Mouse (Mus musculus): ENCODE data around the gene Eef2. TPM values are rescaled to one million over a fixed set of nuclear protein-coding genes. Genes with fewer than 3 reads are reported as not detected.

Eef2 gene
- polyA plus RNA-seq, 1 experiment from 2014 or later = 637 TPM

- peaks cover 27% of the 10 kb centered on the region for H3K36me3 ChIP-seq
- no peaks in the 10 kb centered on the region for H3K9me3 ChIP-seq
- H3K4me2 ChIP-seq (replicated peaks) = no peak overlapping the region
- no peak overlapping the region for H3K4me3 ChIP-seq
- H3K27ac ChIP-seq (replicated peaks) = no peak overlapping the region
- H3K4me1 ChIP-seq = peaks cover 18% of the 10 kb centered on the region
- no peak for ATAC-seq (replicated peaks)
- whole genome bisulfite sequencing = 81% methylated on average over 26 of the region's 26 CpGs
- peaks cover 11% of the 10 kb centered on the region; the same call in 1 of the 2 replicates for H3K27me3 ChIP-seq
- no peak overlapping the region for H3K9ac ChIP-seq (replicated peaks)
Measured at GRCm38 (mm10) chr10:81189821-81190220, 13.4 kb downstream of the Eef2 start.

- Histone ChIP-seq H3K36me3 (peaks cover 23% of the 10 kb centered on the region), H3K27me3 (peaks cover 16% of the 10 kb centered on the region; the same call in 1 of the 2 replicates), H3K9ac (replicated peaks) (no peak overlapping the region), H3K4me1 (peaks cover 18% of the 10 kb centered on the region), H3K4me2 (replicated peaks) (no peak overlapping the region), H3K27ac (replicated peaks) (no peak overlapping the region), H3K9me3 (no peaks in the 10 kb centered on the region), H3K4me3 (no peak overlapping the region)
- ATAC-seq (replicated peaks) = no peak
- WGBS = 67% methylated on average over 31 of the region's 31 CpGs
Measured at GRCm38 (mm10) chr10:81190236-81190911, 13.9 kb downstream of the Eef2 start.

GRCm38 (mm10) chr10:81190912-81191321, 14.5 kb downstream of the Eef2 start:
- no peak overlapping the region for H3K27ac ChIP-seq (replicated peaks)
- H3K27me3 ChIP-seq = peaks cover 22% of the 10 kb centered on the region; the same call in 1 of the 2 replicates
- WGBS = 78% methylated on average over 6 of the region's 6 CpGs

DNA sequence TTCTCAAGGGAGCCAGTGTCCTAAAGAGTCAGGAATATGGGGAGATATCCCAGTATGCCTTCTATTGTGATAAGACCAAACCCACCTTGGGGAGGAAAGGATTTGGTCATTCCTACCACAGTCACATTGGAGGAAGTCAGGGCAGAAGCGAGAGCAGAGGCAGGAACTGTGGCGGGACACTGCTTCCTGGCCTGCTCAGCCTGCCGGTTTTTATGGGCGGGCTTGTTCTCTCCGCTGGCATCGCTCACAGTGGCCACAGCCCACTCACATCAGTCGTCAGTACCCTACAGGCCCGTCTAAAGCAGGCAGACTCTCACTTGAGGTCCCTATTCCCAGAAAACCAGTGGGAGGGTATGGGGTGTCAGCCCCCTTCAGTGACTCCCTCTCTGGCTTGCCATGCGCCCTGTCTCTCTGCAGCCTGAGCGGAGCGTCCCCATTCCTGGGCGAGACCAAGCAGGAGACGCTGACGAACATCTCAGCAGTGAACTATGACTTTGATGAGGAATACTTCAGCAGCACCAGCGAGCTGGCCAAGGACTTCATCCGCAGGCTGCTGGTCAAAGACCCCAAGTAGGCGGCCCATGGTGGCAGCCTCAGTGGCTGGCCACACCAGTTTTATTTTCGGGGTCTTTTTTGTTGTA, 15.0 kb downstream of the Eef2 start:
- H3K4me2 ChIP-seq (replicated peaks) = peak overlapping the region; percentile 90
- H3K36me3 ChIP-seq = peaks cover 22% of the 10 kb centered on the region
- ATAC-seq (replicated peaks) = no peak
- H3K27ac ChIP-seq (replicated peaks) = peak overlapping the region; percentile 97
- H3K4me1 ChIP-seq = peaks cover 18% of the 10 kb centered on the region
- 87% methylated on average over 18 of the region's 18 CpGs for WGBS
- H3K9ac ChIP-seq (replicated peaks) = no peak overlapping the region
- H3K27me3 ChIP-seq = peaks cover 27% of the 10 kb centered on the region; the same call in 1 of the 2 replicates
- H3K4me3 ChIP-seq = no peak overlapping the region
- no peaks in the 10 kb centered on the region for H3K9me3 ChIP-seq

More at GRCm38 (mm10) chr10:81190912-81191321, 14.5 kb downstream of the Eef2 start:
- H3K4me3 ChIP-seq = no peak overlapping the region
- H3K9ac ChIP-seq (replicated peaks) = no peak overlapping the region
- no peak overlapping the region for H3K4me2 ChIP-seq (replicated peaks)
- H3K9me3 ChIP-seq = no peaks in the 10 kb centered on the region
- peaks cover 18% of the 10 kb centered on the region for H3K4me1 ChIP-seq
- H3K36me3 ChIP-seq = peaks cover 23% of the 10 kb centered on the region
- ATAC-seq (replicated peaks) = no peak

DNA sequence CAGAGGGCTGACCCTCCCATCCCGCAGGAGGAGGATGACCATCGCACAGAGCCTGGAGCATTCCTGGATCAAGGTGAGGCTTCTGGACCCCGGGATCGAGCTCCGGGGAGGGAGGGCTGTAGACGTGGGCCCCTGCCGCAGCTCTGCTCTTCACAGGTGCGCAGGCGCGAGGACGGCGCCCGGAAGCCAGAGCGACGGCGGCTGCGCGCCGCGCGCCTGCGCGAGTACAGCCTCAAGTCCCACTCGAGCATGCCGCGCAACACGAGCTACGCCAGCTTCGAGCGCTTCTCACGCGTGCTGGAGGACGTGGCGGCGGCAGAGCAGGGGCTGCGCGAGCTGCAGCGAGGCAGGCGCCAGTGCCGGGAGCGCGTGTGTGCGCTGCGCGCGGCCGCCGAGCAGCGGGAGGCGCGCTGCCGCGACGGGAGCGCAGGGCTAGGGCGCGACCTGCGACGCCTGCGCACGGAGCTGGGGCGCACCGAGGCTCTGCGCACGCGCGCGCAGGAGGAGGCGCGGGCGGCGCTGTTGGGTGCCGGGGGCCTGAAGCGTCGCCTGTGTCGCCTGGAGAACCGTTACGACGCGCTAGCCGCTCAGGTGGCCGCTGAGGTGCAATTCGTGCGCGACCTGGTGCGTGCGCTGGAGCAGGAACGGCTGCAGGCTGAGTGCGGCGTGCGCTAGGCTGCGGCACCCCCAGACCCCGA, 16.0 kb downstream of the Eef2 start:
- WGBS = under 1% methylated on average over 89 of the region's 93 CpGs
- peak overlapping the region; percentile 71 for H3K4me3 ChIP-seq
- peaks cover 18% of the 10 kb centered on the region for H3K36me3 ChIP-seq

GRCm38 (mm10) chr10:81192968-81193501, 16.6 kb downstream of the Eef2 start:
- 2% methylated on average over 19 of the region's 19 CpGs for WGBS
- peak overlapping the region; percentile 97 for H3K27ac ChIP-seq (replicated peaks)
- H3K9me3 ChIP-seq = no peaks in the 10 kb centered on the region
- H3K4me3 ChIP-seq = peak overlapping the region; percentile 71
- H3K4me1 ChIP-seq = peaks cover 18% of the 10 kb centered on the region
- peak overlapping the region; percentile 77 for H3K9ac ChIP-seq (replicated peaks)
- peaks cover 18% of the 10 kb centered on the region for H3K36me3 ChIP-seq
- H3K27me3 ChIP-seq = peaks cover 35% of the 10 kb centered on the region; the same call in 1 of the 2 replicates
- ATAC-seq (replicated peaks) = peak; percentile 61
- peak overlapping the region; percentile 90 for H3K4me2 ChIP-seq (replicated peaks)

More for the DNA sequence above, 16.0 kb downstream of the Eef2 start:
- peak; percentile 90 for ATAC-seq (replicated peaks)
- peaks cover 18% of the 10 kb centered on the region for H3K4me1 ChIP-seq
- H3K4me2 ChIP-seq (replicated peaks) = peak overlapping the region; percentile 90
- peak overlapping the region; percentile 77 for H3K9ac ChIP-seq (replicated peaks)
- H3K9me3 ChIP-seq = no peaks in the 10 kb centered on the region
- peak overlapping the region; percentile 97 for H3K27ac ChIP-seq (replicated peaks)
- peaks cover 35% of the 10 kb centered on the region; the same call in 1 of the 2 replicates for H3K27me3 ChIP-seq

DNA sequence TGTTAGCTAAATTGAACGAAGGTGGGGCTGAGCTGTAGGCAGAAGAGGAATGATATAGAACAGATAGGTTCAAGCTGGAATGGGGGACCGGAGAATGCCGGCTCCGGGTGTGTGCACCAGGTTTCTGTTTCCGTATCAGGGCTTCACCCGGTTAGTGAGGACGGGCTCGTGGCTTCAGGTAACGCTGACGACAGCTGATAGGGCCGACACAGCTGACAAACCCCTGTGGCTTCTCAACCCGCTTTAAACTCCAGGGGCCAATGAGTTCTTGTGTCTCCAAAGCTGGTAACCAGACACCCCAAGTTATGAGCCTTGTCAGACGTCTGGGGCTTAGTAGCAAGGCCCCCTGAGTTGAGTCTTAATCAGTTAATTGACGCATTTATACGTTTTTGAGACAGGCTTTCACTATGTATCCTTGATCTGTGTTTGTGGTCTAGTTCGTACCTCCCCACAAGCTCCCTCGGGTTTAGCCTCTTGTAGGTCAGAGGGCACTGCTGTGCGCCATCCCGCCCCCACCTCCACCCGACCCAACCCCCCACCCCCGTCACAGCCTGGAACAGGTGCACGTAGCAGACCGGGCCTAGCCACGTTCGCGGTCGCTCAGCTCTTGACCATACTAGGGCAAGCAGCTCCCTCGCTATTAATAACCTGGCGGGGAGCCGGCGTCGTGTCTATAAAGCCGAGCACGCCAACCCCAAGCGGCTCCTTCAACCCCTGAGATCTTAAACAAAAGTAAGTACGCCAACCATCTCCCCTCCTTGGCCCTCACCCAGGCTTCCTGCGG, 17.8 kb downstream of the Eef2 start:
- peaks cover 18% of the 10 kb centered on the region for H3K36me3 ChIP-seq
- no peak overlapping the region for H3K4me2 ChIP-seq (replicated peaks)
- 13% methylated on average over 37 of the region's 37 CpGs for WGBS
- H3K27ac ChIP-seq (replicated peaks) = no peak overlapping the region
- H3K9ac ChIP-seq (replicated peaks) = no peak overlapping the region
- ATAC-seq (replicated peaks) = no peak
- H3K4me3 ChIP-seq = no peak overlapping the region
- H3K4me1 ChIP-seq = peaks cover 18% of the 10 kb centered on the region
- H3K9me3 ChIP-seq = no peaks in the 10 kb centered on the region
- peaks cover 35% of the 10 kb centered on the region; the same call in 1 of the 2 replicates for H3K27me3 ChIP-seq

GRCm38 (mm10) chr10:81195300-81195699, 18.9 kb downstream of the Eef2 start:
- Histone ChIP-seq H3K36me3 (peaks cover 10% of the 10 kb centered on the region), H3K4me3 (no peak overlapping the region), H3K9me3 (no peaks in the 10 kb centered on the region), H3K4me1 (peaks cover 18% of the 10 kb centered on the region), H3K9ac (replicated peaks) (no peak overlapping the region), H3K4me2 (replicated peaks) (no peak overlapping the region), H3K27me3 (peaks cover 35% of the 10 kb centered on the region; the same call in 1 of the 2 replicates), H3K27ac (replicated peaks) (no peak overlapping the region)
- no peak for ATAC-seq (replicated peaks)
- WGBS = 68% methylated on average over 4 of the region's 4 CpGs

- no peak overlapping the region for H3K4me2 ChIP-seq (replicated peaks)
- no peaks in the 10 kb centered on the region for H3K36me3 ChIP-seq
- WGBS = 71% methylated on average over 11 of the region's 11 CpGs
- no peak overlapping the region for H3K9ac ChIP-seq (replicated peaks)
- H3K27me3 ChIP-seq = peaks cover 35% of the 10 kb centered on the region; the same call in 1 of the 2 replicates
- no peak overlapping the region for H3K4me3 ChIP-seq
- no peak overlapping the region for H3K27ac ChIP-seq (replicated peaks)
- peaks cover 18% of the 10 kb centered on the region for H3K4me1 ChIP-seq
- H3K9me3 ChIP-seq = no peaks in the 10 kb centered on the region
- no peak for ATAC-seq (replicated peaks)
Measured at GRCm38 (mm10) chr10:81196470-81197065, 20.1 kb downstream of the Eef2 start.

GRCm38 (mm10) chr10:81197305-81197704, 20.9 kb downstream of the Eef2 start:
- H3K36me3 ChIP-seq = no peaks in the 10 kb centered on the region
- peaks cover 35% of the 10 kb centered on the region; the same call in 1 of the 2 replicates for H3K27me3 ChIP-seq
- H3K27ac ChIP-seq (replicated peaks) = no peak overlapping the region
- 52% methylated on average over 6 of the region's 6 CpGs for WGBS
- H3K4me2 ChIP-seq (replicated peaks) = no peak overlapping the region
- no peak for ATAC-seq (replicated peaks)
- no peak overlapping the region for H3K9ac ChIP-seq (replicated peaks)
- peaks cover 12% of the 10 kb centered on the region for H3K4me1 ChIP-seq
- H3K4me3 ChIP-seq = no peak overlapping the region
- H3K9me3 ChIP-seq = no peaks in the 10 kb centered on the region

DNA sequence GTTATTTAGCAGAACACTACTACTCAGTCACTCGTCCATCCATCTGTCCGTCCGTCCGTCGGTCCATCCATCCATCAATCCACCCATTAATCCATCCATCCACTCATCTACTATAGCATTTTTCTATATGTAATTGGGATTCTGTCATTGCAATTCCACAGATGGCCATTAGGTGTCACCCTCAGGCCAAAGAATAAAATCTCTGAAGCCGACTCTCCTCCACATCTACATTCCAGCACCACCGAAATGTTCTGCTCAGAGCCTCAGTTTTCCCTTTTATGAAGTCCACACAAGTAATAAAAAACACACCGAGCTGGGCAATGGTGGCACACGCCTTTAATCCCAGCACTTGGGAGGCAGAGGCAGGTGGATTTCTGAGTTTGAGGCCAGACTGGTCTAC, 21.8 kb downstream of the Eef2 start:
- Histone ChIP-seq H3K36me3 (no peaks in the 10 kb centered on the region), H3K27me3 (peaks cover 35% of the 10 kb centered on the region; the same call in 1 of the 2 replicates), H3K9me3 (no peaks in the 10 kb centered on the region), H3K4me1 (peaks cover 6% of the 10 kb centered on the region), H3K9ac (replicated peaks) (no peak overlapping the region), H3K4me3 (no peak overlapping the region), H3K4me2 (replicated peaks) (no peak overlapping the region), H3K27ac (replicated peaks) (no peak overlapping the region)
- WGBS = 3% methylated on average over 9 of the region's 9 CpGs
- ATAC-seq (replicated peaks) = no peak
